Mouse (Mus musculus) heart, embryonic 10.5 days (tissue): Measurements from ENCODE around the gene Crtc3. TPM values are rescaled to one million over a fixed set of nuclear protein-coding genes. Genes with fewer than 3 reads are reported as not detected.

Experiments used
- DNase-seq: peaks from one replicate; pipeline ENCODE4 v3.0.0-alpha.2; 2017; ENCODE audit warnings: low spot score
- H3K27ac ChIP-seq: fragments of 300-500 bp; sonication (generic); 2 replicates; pipeline ENCODE4 v1.5.1; 2016; ENCODE audit warnings: mild to moderate bottlenecking
- H3K27me3 ChIP-seq: fragments of 300-500 bp; sonication (generic); 2 replicates; pipeline ENCODE4 v1.6.1; 2016; ENCODE audit warnings: mild to moderate bottlenecking; ENCODE audit not compliant: poor library complexity, insufficient read depth, severe bottlenecking
- H3K36me3 ChIP-seq: fragments of 300-500 bp; sonication (generic); 2 replicates; pipeline ENCODE4 v1.6.1; 2016; ENCODE audit warnings: mild to moderate bottlenecking, moderate library complexity
- H3K4me1 ChIP-seq: fragments of 300-500 bp; sonication (generic); 2 replicates; pipeline ENCODE4 v1.6.1; 2016; ENCODE audit warnings: mild to moderate bottlenecking
- H3K4me3 ChIP-seq: fragments of 300-500 bp; sonication (generic); 2 replicates; pipeline ENCODE4 v1.5.1; 2016; ENCODE audit warnings: mild to moderate bottlenecking, moderate library complexity
- H3K9me3 ChIP-seq: fragments of 300-500 bp; sonication (generic); 2 replicates; pipeline ENCODE4 v1.6.1; 2016; ENCODE audit warnings: mild to moderate bottlenecking, moderate library complexity
- WGBS: fragments of 180-500 bp; shearing (Covaris S2); methylation state at CpG from one replicate; pipeline ENCODE4 v1.1.7; 2016; 5-methylcytosine and 5-hydroxymethylcytosine counted together
- polyA plus RNA-seq: library from polyadenylated mRNA; unstranded; fragments of >200 nt; fragmentation: Nextera tagmentation; extraction: Ambion mirVana; gene quantifications from 2 replicates; pipeline ENCODE4 v1.2.1, GENCODE M21; 2016

Crtc3 gene
- polyA plus RNA-seq, 1 experiment from 2014 or later, result 18.6 TPM

DNA sequence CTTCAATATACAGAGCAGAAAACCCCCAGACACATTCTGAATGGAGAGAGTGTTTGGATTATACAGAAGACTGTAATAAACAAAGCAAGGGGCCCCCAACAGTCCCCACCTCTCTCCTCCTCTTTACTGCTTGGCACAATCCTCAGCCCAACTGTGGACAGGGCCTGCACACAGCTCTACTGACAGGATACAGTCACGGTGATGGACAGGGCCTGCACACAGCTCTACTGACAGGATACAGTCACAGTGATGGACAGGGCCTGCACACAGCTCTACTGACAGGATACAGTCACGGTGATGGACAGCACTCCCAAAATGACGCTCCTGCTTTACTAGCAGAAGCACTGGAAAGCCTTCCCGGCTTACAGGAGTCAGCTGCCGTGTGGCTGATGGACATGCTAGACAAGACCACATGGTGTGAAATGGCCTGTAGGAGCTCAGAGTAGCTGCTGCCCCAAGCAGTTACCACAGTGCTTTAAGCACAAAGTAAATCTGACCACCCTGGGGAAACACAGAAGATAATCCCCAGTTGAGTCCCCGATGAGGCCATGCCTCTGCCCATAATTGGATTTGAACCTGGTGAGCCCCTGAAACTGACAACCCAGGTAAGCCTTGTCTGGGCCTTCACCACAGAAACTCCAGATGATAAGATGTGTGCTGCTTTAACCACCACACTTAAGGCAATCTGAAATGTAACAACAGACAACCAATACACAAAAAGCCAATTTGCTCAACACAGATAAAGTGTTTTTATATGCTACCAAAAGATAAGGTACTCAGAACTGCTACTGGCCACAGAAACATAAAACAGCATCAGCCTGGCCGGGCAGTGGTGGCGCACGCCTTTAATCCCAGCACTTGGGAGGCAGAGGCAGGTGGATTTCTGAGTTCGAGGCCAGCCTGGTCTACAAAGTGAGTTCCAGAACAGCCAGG, 42.3 kb downstream of the Crtc3 start:
- Histone ChIP-seq H3K36me3 (no peaks in the 10 kb centered on the region), H3K9me3 (no peaks in the 10 kb centered on the region), H3K4me3 (no peak overlapping the region), H3K27ac (0 out of 2 replicates have a peak overlapping the region, but pooled peaks have one; percentile 47), H3K4me1 (peaks cover 30% of the 10 kb centered on the region), H3K27me3 (no peaks in the 10 kb centered on the region)
- DNase-seq, result no peak
- 62% methylated on average over 10 of the region's 10 CpGs for WGBS

DNA sequence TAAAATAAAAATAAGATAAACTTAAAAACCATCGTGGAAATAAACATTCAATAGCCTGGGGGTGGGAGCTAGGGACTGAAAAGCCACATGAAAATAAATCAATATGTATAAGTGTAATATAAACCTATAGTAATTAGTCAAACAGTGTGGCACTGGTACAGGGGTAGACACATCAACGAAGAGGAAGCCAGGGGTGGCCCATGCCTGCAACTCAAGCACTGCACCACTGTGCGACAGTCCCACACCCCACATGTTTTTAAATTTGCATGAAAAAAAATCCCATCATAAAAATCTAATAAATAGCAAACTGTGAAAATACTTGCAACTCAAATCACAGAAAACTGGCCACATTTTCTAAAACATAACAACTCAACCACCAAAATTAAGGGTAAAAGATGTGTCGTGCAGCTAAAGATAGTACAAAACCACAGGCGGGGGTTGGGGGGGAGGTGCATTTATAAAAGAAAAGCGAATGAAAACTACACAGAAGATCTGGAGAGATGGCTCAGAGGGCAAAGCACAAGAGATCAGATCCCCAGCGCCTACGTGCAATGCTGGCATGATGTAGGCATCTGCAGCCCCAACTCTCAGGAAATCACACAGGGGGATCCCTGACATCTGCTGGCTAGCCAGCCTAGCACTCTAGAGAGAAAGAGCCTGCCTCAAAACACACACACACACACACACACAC, 45.6 kb downstream of the Crtc3 start:
- WGBS, result 79% methylated on average over 8 of the region's 8 CpGs
- no peak for DNase-seq
- no peaks in the 10 kb centered on the region for H3K27me3 ChIP-seq
- H3K4me1 ChIP-seq, result peaks cover 47% of the 10 kb centered on the region
- H3K9me3 ChIP-seq, result no peaks in the 10 kb centered on the region
- no peak overlapping the region for H3K27ac ChIP-seq
- no peaks in the 10 kb centered on the region for H3K36me3 ChIP-seq
- H3K4me3 ChIP-seq, result no peak overlapping the region

DNA sequence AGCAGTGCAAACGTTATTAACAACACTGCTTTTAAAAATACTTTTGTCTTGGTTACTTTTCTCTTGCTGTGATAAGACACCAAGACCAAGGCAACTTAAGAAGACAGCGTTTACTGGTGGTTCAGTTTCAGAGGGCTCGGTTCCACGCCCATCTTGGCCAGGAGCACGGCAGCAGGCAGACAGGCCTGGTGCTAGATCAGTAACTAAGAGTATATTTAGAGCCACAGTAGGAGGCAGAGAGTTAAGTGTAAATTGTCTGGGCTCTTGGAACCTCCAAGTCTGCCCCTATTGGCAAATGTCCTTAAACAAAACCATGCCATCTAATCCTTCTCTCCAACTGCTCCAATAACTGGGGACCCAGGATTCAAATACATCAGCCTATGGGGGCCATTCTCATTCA, 46.1 kb downstream of the Crtc3 start:
- H3K27me3 ChIP-seq, result no peaks in the 10 kb centered on the region
- DNase-seq, result no peak
- peaks cover 47% of the 10 kb centered on the region for H3K4me1 ChIP-seq
- no peak overlapping the region for H3K4me3 ChIP-seq
- 59% methylated on average over 5 of the region's 5 CpGs for WGBS
- no peak overlapping the region for H3K27ac ChIP-seq
- H3K36me3 ChIP-seq, result no peaks in the 10 kb centered on the region
- H3K9me3 ChIP-seq, result no peaks in the 10 kb centered on the region

DNA sequence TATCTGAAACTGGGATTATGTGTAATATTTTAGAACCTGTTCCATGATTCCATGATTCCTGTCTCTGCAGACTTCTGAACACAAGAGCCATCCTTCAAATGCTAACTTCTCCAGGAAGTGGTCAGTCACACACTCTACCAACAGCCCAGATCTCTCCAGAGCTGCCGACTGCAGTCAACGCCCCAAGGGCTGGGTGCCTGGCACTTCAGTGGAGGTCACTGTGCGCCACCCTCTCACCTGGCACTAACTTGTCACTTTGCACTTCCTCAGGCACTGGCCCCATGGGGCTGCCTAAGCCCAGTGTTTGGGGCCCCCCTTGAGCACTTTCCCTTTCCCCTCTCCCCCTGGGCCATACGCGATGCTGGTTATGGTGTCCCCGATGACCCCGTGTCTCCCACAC, 46.8 kb downstream of the Crtc3 start:
- 67% methylated on average over 7 of the region's 7 CpGs for WGBS
- Histone ChIP-seq H3K27ac (peak overlapping the region; percentile 23; the same call in 1 of the 2 replicates), H3K27me3 (no peaks in the 10 kb centered on the region), H3K4me3 (no peak overlapping the region), H3K4me1 (peaks cover 53% of the 10 kb centered on the region), H3K36me3 (no peaks in the 10 kb centered on the region), H3K9me3 (no peaks in the 10 kb centered on the region)
- no peak for DNase-seq

DNA sequence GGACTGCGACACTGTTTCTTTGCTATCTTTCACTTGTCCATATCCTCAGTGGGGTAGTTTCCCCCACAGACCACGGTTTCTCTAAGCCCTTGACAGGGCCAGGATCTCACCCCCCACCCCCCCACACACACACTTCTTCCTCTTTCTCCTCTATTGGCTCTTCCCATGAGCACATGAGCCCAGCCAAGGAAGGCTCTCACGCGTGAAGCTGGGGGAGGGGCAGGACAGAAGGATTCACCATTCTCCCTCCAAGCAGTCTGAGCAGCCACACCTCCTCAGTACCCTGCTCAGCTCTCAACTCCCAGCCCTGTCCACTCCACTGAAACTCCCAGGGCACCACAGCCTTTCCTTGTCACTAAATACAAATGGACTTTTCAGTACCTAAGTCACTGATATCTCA, 47.2 kb downstream of the Crtc3 start:
- H3K36me3 ChIP-seq, result no peaks in the 10 kb centered on the region
- no peaks in the 10 kb centered on the region for H3K27me3 ChIP-seq
- no peak overlapping the region for H3K4me3 ChIP-seq
- 0 out of 2 replicates have a peak overlapping the region, but pooled peaks have one; percentile 36 for H3K27ac ChIP-seq
- H3K9me3 ChIP-seq, result no peaks in the 10 kb centered on the region
- H3K4me1 ChIP-seq, result peaks cover 55% of the 10 kb centered on the region
- no peak for DNase-seq
- WGBS, result 19% methylated on average over 4 of the region's 4 CpGs

DNA sequence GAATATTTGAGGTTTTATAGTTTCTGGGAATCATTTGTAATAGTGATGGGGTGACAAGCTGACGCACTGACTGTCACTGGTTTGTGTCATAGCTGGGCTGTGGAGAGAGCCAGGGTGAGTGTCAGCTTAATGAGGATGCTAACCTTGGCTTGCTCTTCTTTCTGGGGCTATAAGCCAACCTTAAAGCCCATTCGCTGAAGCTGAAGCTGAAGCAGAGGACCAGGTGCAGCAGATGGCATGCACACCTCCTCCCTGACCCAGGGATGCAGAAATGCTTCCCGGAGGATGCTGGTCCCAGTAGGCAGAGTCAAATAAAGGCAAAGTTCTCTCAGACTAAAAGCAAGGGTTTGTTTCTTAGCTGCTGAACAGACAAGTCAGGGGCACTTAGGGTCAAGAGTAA, 48.7 kb downstream of the Crtc3 start:
- Histone ChIP-seq H3K4me1 (peaks cover 63% of the 10 kb centered on the region), H3K27me3 (no peaks in the 10 kb centered on the region), H3K36me3 (no peaks in the 10 kb centered on the region), H3K9me3 (no peaks in the 10 kb centered on the region), H3K4me3 (no peak overlapping the region), H3K27ac (no peak overlapping the region)
- no peak for DNase-seq
- 83% methylated on average over 3 of the region's 3 CpGs for WGBS

DNA sequence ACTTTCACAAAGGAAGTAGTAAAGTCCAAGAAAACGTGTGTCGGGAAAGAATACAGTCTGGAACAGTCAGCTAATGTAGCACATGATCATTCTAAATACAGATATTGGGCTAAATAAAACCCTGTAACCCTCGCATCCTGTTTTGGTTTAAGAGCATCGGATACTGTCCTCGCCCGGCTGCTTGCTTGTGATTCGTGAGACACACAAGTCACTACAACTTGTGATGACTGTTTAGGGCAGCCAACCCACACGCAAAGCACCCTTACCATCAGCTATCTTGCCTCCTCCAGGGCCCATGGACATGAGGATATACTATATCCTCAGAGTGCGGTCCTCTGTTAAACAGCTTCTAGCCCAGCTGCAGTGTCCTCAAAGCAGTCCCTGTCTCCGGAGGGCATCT, 50.2 kb downstream of the Crtc3 start:
- Histone ChIP-seq H3K9me3 (no peaks in the 10 kb centered on the region), H3K4me1 (peaks cover 65% of the 10 kb centered on the region), H3K36me3 (no peaks in the 10 kb centered on the region), H3K27me3 (no peaks in the 10 kb centered on the region), H3K4me3 (no peak overlapping the region), H3K27ac (no peak overlapping the region)
- 79% methylated on average over 10 of the region's 10 CpGs for WGBS
- no peak for DNase-seq

DNA sequence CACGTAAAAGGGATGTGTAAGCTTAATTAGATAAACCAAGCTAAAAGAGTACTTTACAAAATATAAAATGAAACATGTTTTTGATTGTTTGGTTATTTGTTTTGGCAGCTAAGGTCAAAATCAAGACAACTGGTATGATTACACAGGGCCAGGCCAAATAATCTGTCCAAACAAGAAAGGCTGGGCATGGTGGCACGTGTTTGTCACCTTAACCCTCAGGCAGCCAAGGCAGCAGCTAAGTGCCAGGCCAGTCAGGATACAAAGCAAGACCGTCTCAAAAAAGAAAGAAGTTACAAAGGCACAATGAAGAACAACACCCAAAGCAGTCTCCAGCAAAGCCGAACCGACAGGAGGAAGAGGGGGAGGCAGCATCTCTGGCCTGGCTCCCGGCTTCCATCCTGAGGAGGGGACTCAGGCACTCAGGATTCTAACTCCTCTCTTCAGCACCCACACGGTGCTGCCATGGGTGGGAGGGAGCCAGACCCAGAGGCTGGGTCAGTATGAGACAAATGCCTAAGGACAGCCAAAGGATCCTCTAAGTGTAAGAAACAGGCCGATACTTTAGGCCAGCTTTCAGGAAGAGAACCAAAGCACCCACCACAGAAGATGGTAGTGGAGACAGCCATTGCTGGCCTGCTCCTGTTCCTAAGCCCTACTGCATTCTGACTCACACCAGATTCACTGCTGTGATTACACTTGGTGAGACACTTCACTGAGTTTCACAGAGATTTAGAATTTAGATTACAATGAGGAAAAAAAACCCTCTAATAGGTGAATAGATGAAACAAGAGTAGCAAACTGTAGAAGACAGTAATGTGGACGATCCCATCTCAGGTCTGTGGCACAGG, 51.5 kb downstream of the Crtc3 start:
- no peaks in the 10 kb centered on the region for H3K9me3 ChIP-seq
- H3K36me3 ChIP-seq, result no peaks in the 10 kb centered on the region
- H3K4me3 ChIP-seq, result no peak overlapping the region
- H3K27me3 ChIP-seq, result no peaks in the 10 kb centered on the region
- DNase-seq, result no peak
- 73% methylated on average over 9 of the region's 9 CpGs for WGBS
- H3K4me1 ChIP-seq, result peaks cover 54% of the 10 kb centered on the region
- H3K27ac ChIP-seq, result peak overlapping the region; percentile 60

DNA sequence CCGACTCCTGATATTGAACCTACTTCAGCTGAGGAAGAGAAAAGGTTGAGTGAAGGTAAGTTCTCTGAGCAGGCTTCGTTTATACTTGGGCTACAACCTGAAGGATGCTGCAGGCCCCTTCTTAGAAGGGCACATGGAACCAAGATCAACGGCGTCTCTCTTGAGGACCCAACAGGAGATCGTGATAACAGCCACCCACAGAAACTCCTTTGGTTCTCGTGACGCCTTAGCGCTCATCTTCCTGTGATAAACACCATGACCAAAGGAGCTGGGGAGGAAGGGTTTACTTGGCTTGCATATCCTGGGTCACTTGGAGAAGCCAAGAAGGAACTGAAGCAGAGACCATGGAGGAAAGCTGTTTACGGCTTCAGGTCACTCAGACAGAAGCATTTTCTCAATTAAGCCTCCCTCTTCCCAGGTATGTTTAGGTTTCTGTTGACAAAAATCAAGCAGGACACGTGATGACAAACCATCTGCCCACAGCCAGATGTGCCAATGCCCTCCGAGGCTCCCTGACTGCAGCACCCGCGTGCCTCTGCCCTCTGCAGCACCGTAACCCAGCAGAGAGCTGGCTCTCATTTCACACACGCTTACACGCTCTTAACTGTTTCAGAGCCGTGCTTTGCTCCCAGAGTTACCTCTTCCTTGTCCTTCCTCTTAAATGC, 52.3 kb downstream of the Crtc3 start:
- peak overlapping the region; percentile 60 for H3K27ac ChIP-seq

DNA sequence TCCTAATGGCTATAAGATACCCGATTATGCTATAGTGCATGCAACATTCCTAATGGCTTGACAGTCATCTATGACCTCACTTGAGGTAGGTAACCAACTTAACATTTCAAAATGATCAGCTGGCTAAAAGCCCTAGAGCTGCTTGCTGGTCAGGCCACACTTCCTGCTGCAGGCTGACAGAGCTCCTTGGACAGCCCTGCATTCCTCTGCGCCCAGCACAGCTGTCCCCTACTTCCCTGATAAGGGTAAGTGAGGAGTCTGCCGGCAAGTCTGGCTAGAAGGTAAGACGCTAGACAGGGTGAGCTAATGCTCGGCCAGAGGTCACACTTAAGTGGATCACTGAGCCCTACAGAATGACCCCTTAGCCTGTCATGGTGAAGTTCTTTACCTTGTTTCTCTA, 52.8 kb downstream of the Crtc3 start:
- no peaks in the 10 kb centered on the region for H3K36me3 ChIP-seq
- H3K4me3 ChIP-seq, result no peak overlapping the region
- WGBS, result 19% methylated on average over 5 of the region's 5 CpGs
- H3K9me3 ChIP-seq, result no peaks in the 10 kb centered on the region
- H3K27ac ChIP-seq, result peak overlapping the region; percentile 60; the same call in 1 of the 2 replicates
- DNase-seq, result no peak
- no peaks in the 10 kb centered on the region for H3K27me3 ChIP-seq
- peaks cover 55% of the 10 kb centered on the region for H3K4me1 ChIP-seq

More for the DNA sequence above, 52.3 kb downstream of the Crtc3 start:
- 42% methylated on average over 17 of the region's 17 CpGs for WGBS
- DNase-seq, result no peak
- Histone ChIP-seq H3K27me3 (no peaks in the 10 kb centered on the region), H3K36me3 (no peaks in the 10 kb centered on the region), H3K4me1 (peaks cover 54% of the 10 kb centered on the region), H3K9me3 (no peaks in the 10 kb centered on the region), H3K4me3 (no peak overlapping the region)

DNA sequence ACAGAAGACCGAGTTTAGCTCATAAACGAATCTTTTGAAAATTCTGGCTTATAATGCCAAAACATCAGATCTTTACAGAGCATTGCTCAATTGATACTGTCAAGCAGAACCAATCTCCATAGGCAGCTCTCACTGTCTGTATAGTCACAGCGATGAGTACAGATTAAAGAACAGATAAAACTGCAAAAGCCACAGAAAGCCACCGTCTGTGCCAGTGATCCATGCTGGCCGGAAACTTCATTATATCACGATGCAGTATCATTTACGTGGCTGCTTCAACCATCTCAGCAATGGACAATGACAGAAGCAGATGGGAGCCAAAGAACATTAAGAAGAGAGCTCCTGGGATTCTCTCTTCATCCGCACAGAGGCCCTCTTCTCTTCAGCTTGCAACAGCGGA, 53.9 kb downstream of the Crtc3 start:
- no peaks in the 10 kb centered on the region for H3K36me3 ChIP-seq
- 79% methylated on average over 9 of the region's 9 CpGs for WGBS

DNA sequence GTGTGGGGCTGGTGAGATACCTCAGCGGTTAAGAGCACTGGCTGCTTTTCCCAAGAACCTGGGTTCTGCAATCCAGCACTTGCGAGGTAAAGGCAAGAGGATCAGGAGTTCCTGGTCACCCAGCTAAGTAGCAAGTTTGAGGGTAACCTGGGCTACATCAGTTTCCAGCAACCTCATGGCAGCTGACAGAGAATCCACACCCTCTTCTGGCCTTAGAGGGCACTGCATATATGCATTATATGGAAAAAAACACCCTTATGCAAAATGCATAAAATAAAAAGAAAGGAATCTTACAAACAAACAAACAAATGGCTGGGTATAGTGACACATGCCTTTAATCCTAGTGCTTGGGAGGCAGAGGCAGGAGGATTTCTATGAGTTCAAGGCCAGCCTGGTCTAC, 55.0 kb downstream of the Crtc3 start:
- Histone ChIP-seq H3K9me3 (no peaks in the 10 kb centered on the region), H3K27ac (no peak overlapping the region), H3K4me3 (no peak overlapping the region), H3K4me1 (peaks cover 56% of the 10 kb centered on the region), H3K36me3 (no peaks in the 10 kb centered on the region), H3K27me3 (no peaks in the 10 kb centered on the region)
- no peak for DNase-seq
- 92% methylated on average over 2 of the region's 2 CpGs for WGBS

More for the DNA sequence above, 53.9 kb downstream of the Crtc3 start:
- Histone ChIP-seq H3K27me3 (no peaks in the 10 kb centered on the region), H3K4me1 (peaks cover 53% of the 10 kb centered on the region), H3K27ac (0 out of 2 replicates have a peak overlapping the region, but pooled peaks have one; percentile 60), H3K9me3 (no peaks in the 10 kb centered on the region), H3K4me3 (no peak overlapping the region)
- no peak for DNase-seq
